Mouse (Mus musculus): ENCODE data around the gene Adipor1.

GRCm38 (mm10) chr1:134458139-134458727 is 43.1 kb downstream of the Adipor1 start:
- no peak for TF ChIP-seq POLR2A (IDR thresholded peaks at IDR 0.05; ENCODE audit: borderline replicate concordance, extremely low read depth, insufficient read depth, insufficient read length, poor library complexity, severe bottlenecking)
- TF ChIP-seq CTCF (IDR thresholded peaks at IDR 0.05; ENCODE audit: borderline replicate concordance, extremely low read depth, insufficient read depth, insufficient read length): no peak
